Mouse (Mus musculus) hindbrain, embryonic 12.5 days (tissue): ENCODE measurements around the gene Dhfr. TPM values are rescaled to one million over a fixed set of nuclear protein-coding genes. Genes with fewer than 3 reads are reported as not detected.

ENCODE experiments used
- ATAC-seq: fragments of 200-750 bp; cut with Nextera tagmentation; 2 replicates; pipeline ENCODE4 v1.8.0; 2017; ENCODE audit warnings: moderate TSS enrichment; ENCODE audit not compliant: low FRiP score
- H3K27ac ChIP-seq: fragments of 300-500 bp; sonication (generic); 2 replicates; pipeline ENCODE4 v1.5.1; 2016; ENCODE audit warnings: mild to moderate bottlenecking
- H3K27me3 ChIP-seq: fragments of 300-500 bp; sonication (generic); 2 replicates; pipeline ENCODE4 v1.6.1; 2016; ENCODE audit warnings: mild to moderate bottlenecking
- H3K36me3 ChIP-seq: fragments of 300-500 bp; sonication (generic); 2 replicates; pipeline ENCODE4 v1.6.1; 2016; ENCODE audit warnings: mild to moderate bottlenecking
- H3K4me1 ChIP-seq: fragments of 300-500 bp; sonication (generic); 2 replicates; pipeline ENCODE4 v1.6.1; 2016
- H3K4me2 ChIP-seq: fragments of 300-500 bp; sonication (generic); replicated peaks from 2 replicates; pipeline ENCODE4 v1.6.1; 2016; ENCODE audit warnings: mild to moderate bottlenecking
- H3K4me3 ChIP-seq: fragments of 300-500 bp; sonication (generic); 2 replicates; pipeline ENCODE4 v1.5.1; 2016; ENCODE audit warnings: mild to moderate bottlenecking
- H3K9ac ChIP-seq: fragments of 300-500 bp; sonication (generic); 2 replicates; pipeline ENCODE4 v1.6.1; 2016; ENCODE audit warnings: mild to moderate bottlenecking, moderate library complexity
- H3K9me3 ChIP-seq: fragments of 300-500 bp; sonication (generic); replicated peaks from 2 replicates; pipeline ENCODE4 v1.6.1; 2016; ENCODE audit warnings: mild to moderate bottlenecking
- WGBS: fragments of 180-500 bp; shearing (Covaris S2); methylation state at CpG from one replicate; pipeline ENCODE4 v1.1.7; 2016; 5-methylcytosine and 5-hydroxymethylcytosine counted together
- polyA plus RNA-seq: library from polyadenylated mRNA; unstranded; fragments of >200 nt; fragmentation: Nextera tagmentation; extraction: Ambion mirVana; gene quantifications from 2 replicates; pipeline ENCODE4 v1.2.1, GENCODE M21; 2016

Dhfr gene
- 11.1 and 11.4 TPM in 2 replicates for polyA plus RNA-seq

DNA sequence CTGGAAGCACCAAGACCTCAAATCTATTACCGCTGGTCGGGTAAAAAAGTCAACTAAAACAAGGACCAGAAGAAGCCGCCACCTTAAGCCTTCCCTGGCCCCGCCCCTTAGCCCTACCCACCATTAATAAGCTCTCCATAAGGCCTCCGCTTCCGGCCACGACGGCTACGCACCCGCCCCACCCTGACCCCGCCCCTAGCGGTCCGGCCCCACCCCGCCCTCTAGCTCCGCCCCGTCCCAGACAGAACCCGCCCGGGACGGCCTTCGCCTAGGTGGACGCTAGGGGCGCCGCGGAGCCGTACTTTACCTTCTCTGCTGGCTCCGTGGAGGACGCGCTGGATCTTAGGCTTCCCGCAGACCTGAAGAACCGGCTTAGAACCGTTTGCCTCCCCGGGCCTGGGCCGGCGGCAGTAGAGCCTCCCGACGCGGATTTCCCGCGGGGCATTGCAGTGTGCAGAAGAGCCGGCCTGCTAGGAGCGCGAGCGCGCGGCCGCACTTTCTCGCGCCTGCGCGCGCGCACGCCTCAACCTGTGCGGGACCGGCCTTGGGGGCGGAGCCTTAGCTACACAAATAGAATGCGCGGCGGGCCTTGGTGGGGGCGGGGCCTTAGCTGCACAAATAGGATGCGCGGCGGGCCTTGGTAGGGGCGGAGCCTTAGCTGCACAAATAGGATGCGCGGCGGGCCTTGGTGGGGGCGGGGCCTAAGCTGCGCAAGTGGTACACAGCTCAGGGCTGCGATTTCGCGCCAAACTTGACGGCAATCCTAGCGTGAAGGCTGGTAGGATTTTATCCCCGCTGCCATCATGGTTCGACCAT lies at the start of gene Dhfr, which contains the start of gene Msh3:
Dhfr (plus strand) TSS at position 271 of the 816 bp plus-strand sequence.
Msh3 (minus strand) TSS at position 548 of the 816 bp plus-strand sequence.
- ATAC-seq: peak; percentile 98
- H3K27ac ChIP-seq: peak within 1 kb of the TSS; percentile 81
- H3K36me3 ChIP-seq: peaks cover 12% of the 10 kb centered on the region; the same call in 1 of the 2 replicates
- WGBS: 0% methylated on average over 75 of the region's 76 CpGs
- peak within 1 kb of the TSS; percentile 51 for H3K4me3 ChIP-seq
- H3K4me1 ChIP-seq: peaks cover 24% of the 10 kb centered on the region
- H3K9ac ChIP-seq: peak within 1 kb of the TSS; percentile 69
- H3K27me3 ChIP-seq: no peaks in the 10 kb centered on the region
- no peaks in the 10 kb centered on the region for H3K9me3 ChIP-seq
- peak within 1 kb of the TSS; percentile 96 for H3K4me2 ChIP-seq

DNA sequence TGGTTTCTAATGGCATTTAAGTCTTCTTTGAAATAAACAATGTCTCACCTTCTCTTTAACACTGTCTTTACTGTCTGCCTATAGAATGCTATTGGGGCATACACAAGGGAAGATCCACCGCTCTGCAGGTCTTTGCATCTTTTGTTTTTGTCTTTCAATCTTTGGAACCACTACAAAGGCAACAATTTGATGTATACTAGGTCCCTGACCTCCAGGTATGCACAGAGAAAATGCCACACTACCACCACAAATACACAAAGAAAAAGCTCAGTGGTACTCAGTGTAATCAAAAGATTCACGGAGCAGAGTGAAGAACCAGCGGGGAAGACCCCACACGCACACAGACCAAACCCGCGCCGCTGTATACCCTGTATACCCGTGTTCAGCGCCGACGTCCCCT lies 48.8 kb upstream of the Dhfr start, which contains the start of gene Gm20379:
Gm20379 (plus strand) TSS at position 301 of the 400 bp plus-strand sequence.
- no peak for ATAC-seq
- Histone ChIP-seq H3K9ac (no peak within 1 kb of the TSS), H3K27me3 (no peaks in the 10 kb centered on the region), H3K36me3 (peaks cover 21% of the 10 kb centered on the region), H3K4me2 (no peak within 1 kb of the TSS), H3K27ac (no peak within 1 kb of the TSS), H3K4me1 (no peaks in the 10 kb centered on the region), H3K4me3 (no peak within 1 kb of the TSS), H3K9me3 (no peaks in the 10 kb centered on the region)
- WGBS: 97% methylated on average over 11 of the region's 11 CpGs

DNA sequence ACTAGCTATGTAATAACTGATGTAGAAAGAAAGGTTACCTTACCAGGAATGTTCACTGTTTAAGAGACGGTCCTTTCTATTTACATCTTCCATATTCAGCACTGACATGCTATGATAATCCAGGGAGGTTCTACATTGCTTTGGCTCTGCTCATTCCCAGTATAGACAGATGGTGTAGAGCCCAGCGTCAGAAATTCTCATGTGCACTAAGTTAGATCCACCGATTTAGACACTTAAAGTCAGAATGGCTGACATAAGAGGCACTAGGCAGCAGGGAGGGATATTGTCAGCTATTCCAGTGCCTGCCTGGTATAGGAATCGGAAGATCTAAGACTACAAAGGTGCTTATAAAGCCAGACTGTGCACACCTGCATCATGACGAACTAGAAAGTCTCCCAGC lies 39.9 kb upstream of the Dhfr start:
- Histone ChIP-seq H3K4me2 (no peak overlapping the region), H3K4me3 (no peak overlapping the region), H3K9ac (no peak overlapping the region), H3K27me3 (no peaks in the 10 kb centered on the region), H3K9me3 (no peaks in the 10 kb centered on the region), H3K36me3 (peaks cover 20% of the 10 kb centered on the region), H3K4me1 (no peaks in the 10 kb centered on the region), H3K27ac (no peak overlapping the region)
- ATAC-seq: no peak
- 92% methylated on average over 5 of the region's 5 CpGs for WGBS

DNA sequence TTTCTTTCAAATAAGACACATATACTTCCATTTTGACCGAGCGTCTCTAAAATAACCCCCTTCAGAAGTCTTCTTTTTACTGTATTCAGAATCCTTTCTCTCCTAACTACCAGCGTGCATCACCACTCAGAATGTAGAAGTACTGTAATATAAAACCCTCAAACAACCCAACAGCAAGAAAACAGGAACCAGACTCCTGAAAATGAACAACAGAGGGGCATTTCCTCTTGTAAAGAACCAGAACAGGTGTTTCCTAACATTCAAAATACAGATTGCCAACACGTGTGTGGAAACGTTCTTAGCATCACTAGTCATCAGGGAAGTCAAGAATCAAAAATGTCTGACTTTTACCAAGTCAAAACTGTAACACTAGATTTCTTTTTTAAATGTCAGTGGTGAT lies 33.8 kb upstream of the Dhfr start:
- no peak for ATAC-seq
- 92% methylated on average over 5 of the region's 5 CpGs for WGBS
- Histone ChIP-seq H3K4me1 (no peaks in the 10 kb centered on the region), H3K4me2 (no peak overlapping the region), H3K27ac (no peak overlapping the region), H3K9ac (no peak overlapping the region), H3K9me3 (no peaks in the 10 kb centered on the region), H3K4me3 (no peak overlapping the region), H3K36me3 (peaks cover 5% of the 10 kb centered on the region; the same call in 1 of the 2 replicates), H3K27me3 (no peaks in the 10 kb centered on the region)

DNA sequence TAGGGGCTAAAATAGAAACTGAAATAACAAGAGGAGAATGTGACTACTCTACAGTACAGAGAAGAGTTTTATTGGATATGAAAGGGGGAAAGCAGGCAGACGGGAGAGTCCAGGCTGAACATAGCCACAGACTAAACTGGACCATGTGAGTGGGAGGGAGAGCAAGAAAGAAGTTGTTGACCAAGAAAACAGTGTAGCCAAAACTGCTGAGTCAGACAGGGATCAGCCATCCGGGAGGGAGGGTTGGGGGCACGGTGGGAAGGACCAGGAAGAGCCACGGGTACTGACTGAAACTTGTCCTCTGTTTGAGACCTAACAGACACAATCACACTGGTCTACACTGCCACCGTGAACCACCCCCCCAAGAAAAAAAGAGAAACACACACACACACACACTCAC lies 28.5 kb upstream of the Dhfr start:
- 82% methylated on average over 5 of the region's 5 CpGs for WGBS
- 0 out of 2 replicates have a peak, but pooled peaks cover 3% of the 10 kb centered on the region for H3K36me3 ChIP-seq
- ATAC-seq: no peak
- H3K9me3 ChIP-seq: no peaks in the 10 kb centered on the region
- no peak overlapping the region for H3K9ac ChIP-seq
- H3K27me3 ChIP-seq: no peaks in the 10 kb centered on the region
- H3K4me3 ChIP-seq: no peak overlapping the region
- H3K27ac ChIP-seq: no peak overlapping the region
- H3K4me1 ChIP-seq: no peaks in the 10 kb centered on the region
- no peak overlapping the region for H3K4me2 ChIP-seq

DNA sequence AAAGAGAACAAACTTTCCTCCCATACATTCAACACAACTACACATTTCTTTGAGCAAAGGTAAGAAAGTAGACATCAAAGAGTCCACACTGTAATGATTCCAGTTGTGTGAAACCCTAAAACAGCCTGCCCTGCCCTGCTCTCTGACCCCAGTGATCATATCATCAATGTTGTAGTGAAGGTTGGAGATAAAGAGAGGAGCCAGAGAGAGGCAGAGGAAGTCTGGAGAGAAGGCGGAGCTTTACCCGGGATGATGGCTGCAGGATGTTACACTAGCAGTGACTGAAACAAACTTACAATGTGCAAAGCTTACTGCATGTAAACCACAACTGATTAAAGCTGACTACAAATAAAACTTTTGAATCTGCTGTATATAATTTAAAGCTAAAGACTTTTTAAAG lies 26.5 kb upstream of the Dhfr start:
- no peak for ATAC-seq
- 90% methylated on average over 2 of the region's 2 CpGs for WGBS

DNA sequence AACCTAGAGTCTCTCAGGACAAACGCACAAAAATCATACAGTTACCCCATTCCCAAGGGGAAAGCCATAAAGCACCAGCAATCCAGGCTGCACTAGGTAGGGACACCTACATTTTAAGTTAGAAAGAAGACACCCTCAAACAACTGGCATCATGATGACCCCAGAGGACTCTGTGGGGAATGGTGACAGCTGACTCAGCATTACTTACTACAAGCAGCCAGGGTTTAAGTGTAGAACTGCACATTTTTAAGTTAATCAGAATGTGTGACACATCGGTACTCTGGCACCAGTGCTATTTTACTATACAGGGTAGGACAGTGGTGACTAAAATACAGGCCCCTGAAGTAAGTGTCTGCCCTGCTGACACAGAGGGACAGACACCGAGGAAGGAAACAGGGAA lies 23.9 kb upstream of the Dhfr start:
- no peaks in the 10 kb centered on the region for H3K9me3 ChIP-seq
- H3K36me3 ChIP-seq: 0 out of 2 replicates have a peak, but pooled peaks cover 6% of the 10 kb centered on the region
- H3K9ac ChIP-seq: no peak overlapping the region
- no peaks in the 10 kb centered on the region for H3K27me3 ChIP-seq
- H3K4me1 ChIP-seq: no peaks in the 10 kb centered on the region
- H3K4me2 ChIP-seq: no peak overlapping the region
- 92% methylated on average over 3 of the region's 3 CpGs for WGBS
- no peak for ATAC-seq
- H3K4me3 ChIP-seq: no peak overlapping the region
- H3K27ac ChIP-seq: no peak overlapping the region

More for the DNA sequence above, 26.5 kb upstream of the Dhfr start:
- no peak overlapping the region for H3K27ac ChIP-seq
- H3K4me2 ChIP-seq: no peak overlapping the region
- no peaks in the 10 kb centered on the region for H3K4me1 ChIP-seq
- H3K27me3 ChIP-seq: no peaks in the 10 kb centered on the region
- H3K9ac ChIP-seq: no peak overlapping the region
- no peaks in the 10 kb centered on the region for H3K9me3 ChIP-seq
- 0 out of 2 replicates have a peak, but pooled peaks cover 3% of the 10 kb centered on the region for H3K36me3 ChIP-seq
- H3K4me3 ChIP-seq: no peak overlapping the region

DNA sequence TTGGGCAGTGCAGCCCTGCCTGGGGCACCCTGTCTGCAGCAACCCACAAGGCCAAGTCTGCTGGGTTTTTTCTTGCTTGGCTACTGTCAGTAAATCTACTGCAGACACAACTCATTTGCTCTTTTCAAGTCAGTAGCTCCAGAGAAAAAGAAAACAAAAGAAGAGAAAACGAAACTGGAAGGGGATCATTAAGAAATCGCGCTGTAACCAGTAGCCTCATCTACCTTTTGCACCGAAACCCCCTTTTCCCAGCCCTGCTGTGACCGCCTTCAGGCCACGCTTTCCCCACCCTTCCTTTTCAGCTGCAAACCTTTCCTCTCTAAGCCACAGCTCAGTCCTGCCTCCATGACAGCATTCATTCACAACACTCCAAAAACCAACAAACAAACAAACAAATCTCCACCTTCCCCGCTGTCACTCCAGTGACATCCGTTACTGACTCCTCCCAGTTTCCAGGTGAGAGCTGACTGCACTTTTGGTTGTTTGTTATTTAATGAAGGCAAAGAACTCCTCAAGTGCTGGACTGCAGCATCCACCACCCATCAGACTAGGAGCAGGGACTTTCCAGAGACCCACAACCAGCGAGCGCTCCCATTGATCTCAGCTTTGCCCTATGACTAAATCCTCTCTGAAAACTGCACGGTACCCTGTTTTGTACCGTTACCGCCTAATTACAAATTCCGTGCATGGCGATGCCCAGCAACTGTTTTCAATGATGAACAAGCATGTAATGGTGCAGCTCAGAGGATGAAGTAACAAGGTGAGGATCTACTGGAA lies 22.2 kb upstream of the Dhfr start:
- Histone ChIP-seq H3K27ac (no peak overlapping the region), H3K4me2 (no peak overlapping the region), H3K36me3 (0 out of 2 replicates have a peak, but pooled peaks cover 6% of the 10 kb centered on the region), H3K9me3 (no peaks in the 10 kb centered on the region), H3K27me3 (no peaks in the 10 kb centered on the region), H3K4me3 (no peak overlapping the region), H3K4me1 (no peaks in the 10 kb centered on the region), H3K9ac (no peak overlapping the region)
- WGBS: 89% methylated on average over 15 of the region's 15 CpGs
- no peak for ATAC-seq

DNA sequence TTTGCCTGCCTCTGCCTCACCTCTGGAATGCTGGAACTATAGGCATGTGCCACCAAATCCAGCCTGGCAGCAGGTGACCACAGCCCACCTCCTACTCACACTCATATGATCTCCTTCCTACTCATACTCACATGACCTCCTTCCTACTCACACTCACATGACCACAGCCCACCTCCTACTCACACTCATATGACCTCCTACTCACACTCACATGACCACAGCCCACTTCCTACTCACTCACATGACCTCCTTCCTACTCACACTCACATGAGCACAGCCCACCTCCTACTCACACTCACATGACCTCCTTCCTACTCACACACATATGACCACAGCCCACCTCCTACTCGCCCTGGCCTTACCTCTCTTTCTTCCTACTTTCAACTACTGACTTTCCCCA lies 17.7 kb upstream of the Dhfr start:
- no peak overlapping the region for H3K9ac ChIP-seq
- no peak overlapping the region for H3K27ac ChIP-seq
- WGBS: 91% methylated on average over 1 of the region's 1 CpGs
- no peaks in the 10 kb centered on the region for H3K4me1 ChIP-seq
- H3K9me3 ChIP-seq: no peaks in the 10 kb centered on the region
- ATAC-seq: no peak
- H3K4me3 ChIP-seq: no peak overlapping the region
- H3K4me2 ChIP-seq: no peak overlapping the region
- peaks cover 15% of the 10 kb centered on the region; the same call in 1 of the 2 replicates for H3K36me3 ChIP-seq
- H3K27me3 ChIP-seq: no peaks in the 10 kb centered on the region

DNA sequence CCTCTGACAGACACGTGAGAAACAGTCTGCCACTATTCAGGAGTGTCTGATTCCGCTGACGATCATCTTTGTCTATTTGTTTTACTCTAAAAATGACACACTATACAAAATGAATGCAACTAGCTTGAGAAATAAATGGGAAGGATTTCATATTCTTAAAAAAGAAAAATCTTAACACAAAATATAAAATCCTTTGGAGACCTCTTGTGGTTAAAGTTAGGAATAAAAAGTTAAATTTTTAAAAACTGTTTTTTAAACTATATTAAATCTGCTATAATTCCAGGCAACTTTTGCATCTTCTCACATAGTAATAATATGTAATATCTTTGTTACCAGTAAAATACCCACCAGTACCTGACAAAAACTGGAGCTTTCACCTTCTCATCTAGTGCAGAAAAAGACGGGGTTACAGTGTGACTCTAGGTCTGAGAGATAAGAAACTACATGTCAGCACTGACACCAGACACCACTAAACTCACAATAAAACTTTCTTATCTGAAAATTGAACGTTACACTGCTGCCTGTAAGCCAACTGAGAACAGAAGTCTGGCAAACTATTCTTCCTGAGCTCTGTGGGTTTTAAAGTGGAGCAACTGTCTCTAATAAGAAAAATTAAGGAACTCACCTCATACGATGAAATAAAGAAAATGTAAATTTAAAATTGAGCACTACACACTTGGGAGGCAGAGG lies 16.6 kb upstream of the Dhfr start:
- no peaks in the 10 kb centered on the region for H3K9me3 ChIP-seq
- H3K4me1 ChIP-seq: no peaks in the 10 kb centered on the region
- no peak overlapping the region for H3K9ac ChIP-seq
- no peak overlapping the region for H3K27ac ChIP-seq
- H3K27me3 ChIP-seq: no peaks in the 10 kb centered on the region
- no peak overlapping the region for H3K4me2 ChIP-seq
- H3K4me3 ChIP-seq: no peak overlapping the region
- H3K36me3 ChIP-seq: peaks cover 15% of the 10 kb centered on the region; the same call in 1 of the 2 replicates
- WGBS: 89% methylated on average over 6 of the region's 6 CpGs
- no peak for ATAC-seq

DNA sequence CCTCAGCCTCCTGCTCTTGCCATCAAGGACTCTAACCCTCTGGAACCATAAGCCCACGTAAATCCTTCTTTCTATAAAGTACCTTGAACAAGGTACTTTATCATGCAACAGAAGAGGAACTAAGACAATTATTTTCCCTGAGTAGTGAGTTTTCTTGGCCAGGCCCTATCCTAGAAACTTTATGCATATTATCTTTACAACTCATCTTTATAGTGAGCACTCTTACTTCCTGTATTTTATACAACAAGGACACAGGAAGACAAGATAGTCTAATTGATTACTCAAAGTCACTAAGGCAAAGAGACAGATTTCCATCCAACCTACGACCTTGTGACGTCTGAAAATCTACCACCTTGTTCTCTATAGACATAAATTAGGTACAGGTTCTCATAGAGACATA lies 14.7 kb upstream of the Dhfr start:
- Histone ChIP-seq H3K4me3 (no peak overlapping the region), H3K4me2 (no peak overlapping the region), H3K27ac (no peak overlapping the region), H3K9me3 (no peaks in the 10 kb centered on the region), H3K9ac (no peak overlapping the region), H3K4me1 (no peaks in the 10 kb centered on the region), H3K27me3 (no peaks in the 10 kb centered on the region), H3K36me3 (peaks cover 24% of the 10 kb centered on the region)
- no peak for ATAC-seq
- 94% methylated on average over 3 of the region's 3 CpGs for WGBS

DNA sequence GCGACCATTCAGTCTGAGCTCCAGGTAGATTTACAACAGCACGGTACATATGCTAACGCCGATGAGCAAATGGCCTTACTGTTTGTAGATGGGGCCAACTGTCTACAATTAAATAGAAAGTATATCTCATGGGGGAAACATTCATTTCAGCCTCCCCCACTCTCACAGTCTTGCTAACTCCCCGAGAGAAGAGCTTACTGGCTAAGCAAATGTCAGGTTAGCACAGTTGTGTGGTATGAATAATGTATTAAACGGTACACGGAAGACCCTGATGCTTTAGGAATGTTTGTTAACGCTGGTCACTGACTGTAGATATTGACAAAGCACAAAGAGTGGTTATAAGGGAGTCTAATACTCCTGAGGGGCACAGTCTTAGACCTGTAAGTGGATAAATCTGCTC lies 10.5 kb upstream of the Dhfr start:
- Histone ChIP-seq H3K9ac (no peak overlapping the region), H3K4me3 (no peak overlapping the region), H3K27me3 (no peaks in the 10 kb centered on the region), H3K9me3 (no peaks in the 10 kb centered on the region), H3K4me1 (no peaks in the 10 kb centered on the region), H3K27ac (no peak overlapping the region), H3K36me3 (peaks cover 48% of the 10 kb centered on the region), H3K4me2 (no peak overlapping the region)
- 92% methylated on average over 8 of the region's 8 CpGs for WGBS
- ATAC-seq: no peak
